Mouse (Mus musculus): Measurements from ENCODE around the gene Defb28.

Gene Defb28

GRCm38 (mm10) chr2:152569881-152570280, 51.8 kb downstream of the Defb28 start:
- DNase-seq = no peak

- DNase-seq = no peak
Measured at GRCm38 (mm10) chr2:152570313-152570712, 52.3 kb downstream of the Defb28 start.

Data from thymus, postnatal 4 days (tissue).